Mouse (Mus musculus): Measurements from ENCODE around the gene Zcchc18.
"Not testable (repeated sequence)": the region's sequence is repeated elsewhere in the genome, so short reads cannot be mapped to it uniquely, and the experiment has no call there.

The Zcchc18 gene

GRCm38 (mm10) chrX:136992978-136993547 is at the start of gene Zcchc18:
Gene Zcchc18, plus strand, starts transcription at chrX:136993155.
- peak; percentile 30 to 58 for DNase-seq

- DNase-seq: peak; percentile 55 to 89
Observed at GRCm38 (mm10) chrX:136957583-136958279, 35.2 kb upstream of the Zcchc18 start.

GRCm38 (mm10) chrX:136958300-136958699 is 34.7 kb upstream of the Zcchc18 start:
- not testable (repeated sequence) for DNase-seq

GRCm38 (mm10) chrX:136959688-136960087 is 33.3 kb upstream of the Zcchc18 start:
- peak in 1 of 2 experiments; percentile 10 for DNase-seq

- not testable (repeated sequence) for DNase-seq
Observed at GRCm38 (mm10) chrX:136975397-136975796, 17.6 kb upstream of the Zcchc18 start, which contains the start of gene Tmsb15b2. Gene Tmsb15b2, minus strand, starts transcription at chrX:136975497.

GRCm38 (mm10) chrX:136976424-136977084 is 16.4 kb upstream of the Zcchc18 start, which contains the start of the genes Tmsb15l and Tmsb15b1:
Gene Tmsb15l, minus strand, starts transcription at chrX:136976869.
Gene Tmsb15b1, minus strand, starts transcription at chrX:136976874.
- DNase-seq: peak; percentile 80 to 85

- DNase-seq: peak in 1 of 2 experiments; percentile 2
Observed at GRCm38 (mm10) chrX:136978616-136979015, 14.3 kb upstream of the Zcchc18 start.

GRCm38 (mm10) chrX:136986039-136986438 is 6.9 kb upstream of the Zcchc18 start:
- DNase-seq: no peak

GRCm38 (mm10) chrX:136991274-136991673 is 1.7 kb upstream of the Zcchc18 start:
- DNase-seq: no peak

GRCm38 (mm10) chrX:136992191-136992965 is 577 bp upstream of the Zcchc18 start:
- no peak for DNase-seq

- DNase-seq: no peak
Observed at GRCm38 (mm10) chrX:136993641-136994040, 686 bp downstream of the Zcchc18 start.

GRCm38 (mm10) chrX:136996256-136996655 is 3.3 kb downstream of the Zcchc18 start:
- no peak for DNase-seq

- DNase-seq: peak in 1 of 2 experiments; percentile 67
Observed at GRCm38 (mm10) chrX:137015099-137015709, 22.2 kb downstream of the Zcchc18 start.

- no peak for DNase-seq
Observed at GRCm38 (mm10) chrX:137017668-137018067, 24.7 kb downstream of the Zcchc18 start.

GRCm38 (mm10) chrX:137019310-137019709 is 26.4 kb downstream of the Zcchc18 start:
- DNase-seq: peak; percentile 62 to 84

- DNase-seq: no peak
Observed at GRCm38 (mm10) chrX:137030916-137031315, 38.0 kb downstream of the Zcchc18 start.

GRCm38 (mm10) chrX:137031726-137032125 is 38.8 kb downstream of the Zcchc18 start:
- no peak for DNase-seq

GRCm38 (mm10) chrX:137034322-137034721 is 41.4 kb downstream of the Zcchc18 start:
- DNase-seq: peak; percentile 4 to 52

- no peak for DNase-seq
Observed at GRCm38 (mm10) chrX:137037470-137037999, 44.6 kb downstream of the Zcchc18 start.

- DNase-seq: peak; percentile 87 to 91
Observed at GRCm38 (mm10) chrX:137038000-137038483, 45.1 kb downstream of the Zcchc18 start, which contains the start of gene Slc25a53. Gene Slc25a53, minus strand, starts transcription at chrX:137038302.

GRCm38 (mm10) chrX:137038502-137038901 is 45.5 kb downstream of the Zcchc18 start:
- no peak for DNase-seq
